Mouse (Mus musculus) left cerebral cortex, adult 8-10 months (tissue): ENCODE data around the gene Pdgfc. TPM values are rescaled to one million over a fixed set of nuclear protein-coding genes. Genes with fewer than 3 reads are reported as not detected.

Source experiments
- DNase-seq, 2 experiments: peaks; one replicate each; pipeline ENCODE4 v3.0.0; 2022; ENCODE audit warnings: low spot score in 2 of 2
- total RNA-seq, 4 experiments: library from RNA; stranded (reverse); gene quantifications; 2 replicates each; pipeline ENCODE4 v1.2.4; 2022

The Pdgfc gene
- total RNA-seq: 1 to 10 TPM; 6.6 to 8.0 (median 7.4) TPM

GRCm38 (mm10) chr3:81036151-81036553, at the start of gene Pdgfc:
TSS of gene Pdgfc (plus strand) at chr3:81036416.
- DNase-seq: no peak

- no peak for DNase-seq
Observed at GRCm38 (mm10) chr3:81009245-81009644, 27.0 kb upstream of the Pdgfc start.

GRCm38 (mm10) chr3:81009899-81010298, 26.3 kb upstream of the Pdgfc start:
- no peak for DNase-seq

- DNase-seq: no peak
Observed at GRCm38 (mm10) chr3:81017385-81018051, 18.7 kb upstream of the Pdgfc start.

- no peak for DNase-seq
Observed at GRCm38 (mm10) chr3:81020064-81020463, 16.2 kb upstream of the Pdgfc start.

GRCm38 (mm10) chr3:81021783-81022182, 14.4 kb upstream of the Pdgfc start:
- no peak for DNase-seq

GRCm38 (mm10) chr3:81022266-81022665, 13.9 kb upstream of the Pdgfc start:
- no peak for DNase-seq

GRCm38 (mm10) chr3:81022845-81023244, 13.4 kb upstream of the Pdgfc start:
- no peak for DNase-seq

GRCm38 (mm10) chr3:81023568-81023967, 12.6 kb upstream of the Pdgfc start:
- DNase-seq: no peak

- no peak for DNase-seq
Observed at GRCm38 (mm10) chr3:81025568-81026213, 10.5 kb upstream of the Pdgfc start.

- DNase-seq: no peak
Observed at GRCm38 (mm10) chr3:81028361-81028760, 7.9 kb upstream of the Pdgfc start.

GRCm38 (mm10) chr3:81029321-81029720, 6.9 kb upstream of the Pdgfc start:
- DNase-seq: no peak

GRCm38 (mm10) chr3:81029909-81030308, 6.3 kb upstream of the Pdgfc start:
- no peak for DNase-seq

GRCm38 (mm10) chr3:81030311-81030710, 5.9 kb upstream of the Pdgfc start:
- DNase-seq: no peak

GRCm38 (mm10) chr3:81032014-81032413, 4.2 kb upstream of the Pdgfc start:
- no peak for DNase-seq

- no peak for DNase-seq
Observed at GRCm38 (mm10) chr3:81034336-81035102, 1.7 kb upstream of the Pdgfc start.

GRCm38 (mm10) chr3:81036554-81037311, 517 bp downstream of the Pdgfc start:
- peak; percentile 22 to 46 for DNase-seq

- DNase-seq: peak; percentile 18 to 34
Observed at GRCm38 (mm10) chr3:81037312-81037859, 1.2 kb downstream of the Pdgfc start.

- peak; percentile 33 to 37 for DNase-seq
Observed at GRCm38 (mm10) chr3:81039131-81039653, 3.0 kb downstream of the Pdgfc start.

GRCm38 (mm10) chr3:81044653-81045343, 8.6 kb downstream of the Pdgfc start:
- no peak for DNase-seq
